Comparison of ENCODE assay signal across 8 mouse cellular contexts in the genomic region with DNA sequence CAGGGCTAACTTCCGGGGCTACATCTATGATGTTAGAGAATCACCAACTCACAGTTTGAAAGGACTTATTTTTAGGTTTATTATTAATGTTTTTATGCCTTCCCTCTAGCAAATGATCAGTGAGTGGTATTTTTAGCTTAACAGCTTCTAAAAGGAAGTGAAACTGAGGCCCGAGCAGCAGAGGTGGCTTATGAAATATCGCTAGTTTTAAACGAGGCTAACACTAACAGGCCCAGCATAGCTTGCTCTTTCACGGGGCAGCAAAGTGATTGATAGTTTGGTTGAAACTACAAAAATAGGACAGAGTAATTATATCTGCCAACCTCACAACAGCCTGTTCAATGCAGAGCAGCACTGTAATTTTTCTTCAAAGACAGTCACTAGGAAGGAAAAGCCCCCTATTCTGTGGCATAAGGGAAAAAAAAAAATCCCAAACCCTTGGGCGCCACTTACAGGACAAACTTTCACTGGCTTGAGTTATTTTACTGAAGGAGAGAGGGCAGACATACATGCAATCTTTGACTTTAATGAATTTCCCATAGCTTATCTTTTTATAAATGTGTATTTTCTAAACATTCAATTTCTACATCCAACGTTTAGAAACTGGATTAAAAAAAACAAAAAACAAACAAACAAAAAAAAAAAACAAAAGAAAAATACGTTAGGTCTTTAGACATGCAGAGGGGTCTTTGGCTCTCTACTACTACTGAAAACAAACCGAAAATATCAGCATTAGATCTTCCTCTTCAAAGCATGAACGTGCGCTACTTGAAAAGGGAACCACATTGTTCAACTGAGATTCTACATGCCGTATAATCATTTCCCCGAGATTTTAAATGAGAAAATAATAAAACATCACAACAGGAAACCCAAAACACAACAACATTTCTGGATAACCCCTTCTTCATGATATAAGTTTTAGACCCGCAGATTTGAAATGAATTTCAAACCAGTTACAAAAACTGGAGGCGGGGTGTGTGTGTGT. TPM values are rescaled to one million over a fixed set of nuclear protein-coding genes. Genes with fewer than 3 reads are reported as not detected.
DNase-seq lines count a peak whose midpoint lies in the region; ATAC-seq lines count a peak whose summit lies in the region.

No protein-coding gene starts in this region.

- no peaks in the 10 kb centered on the region for H3K36me3 ChIP-seq in lung, embryonic 15.5 days
- H3K36me3 ChIP-seq in limb, embryonic 10.5 days = no peaks in the 10 kb centered on the region

- peak overlapping the region; percentile 82 for H3K27ac ChIP-seq in lung, embryonic 15.5 days
- H3K27ac ChIP-seq in limb, embryonic 10.5 days = no peak overlapping the region

- H3K4me1 ChIP-seq in lung, embryonic 15.5 days = peaks cover 61% of the 10 kb centered on the region
- H3K4me1 ChIP-seq in limb, embryonic 10.5 days = peaks cover 70% of the 10 kb centered on the region

- no peak for ATAC-seq in lung, embryonic 15.5 days (ENCODE audit: borderline replicate concordance, extremely low read depth, low FRiP score, low TSS enrichment)
- ATAC-seq in frontal cortex, adult (ENCODE audit: low TSS enrichment) = no peak

- peak overlapping the region; percentile 95 for H3K4me3 ChIP-seq in lung, embryonic 15.5 days
- H3K4me3 ChIP-seq in limb, embryonic 10.5 days = peak overlapping the region; percentile 86; the same call in 1 of the 2 replicates

- peak overlapping the region; percentile 72 for H3K4me2 ChIP-seq in lung, embryonic 15.5 days

- H3K27me3 ChIP-seq in lung, embryonic 15.5 days = no peaks in the 10 kb centered on the region
- H3K27me3 ChIP-seq in limb, embryonic 10.5 days (ENCODE audit: low read depth, poor library complexity, severe bottlenecking) = peaks cover 14% of the 10 kb centered on the region

- H3K9me3 ChIP-seq in lung, embryonic 15.5 days = no peaks in the 10 kb centered on the region
- no peaks in the 10 kb centered on the region for H3K9me3 ChIP-seq in limb, embryonic 10.5 days (replicated peaks)

- WGBS in lung, embryonic 15.5 days = 23% methylated on average over 15 of the region's 15 CpGs
- 56% methylated on average over 15 of the region's 15 CpGs for WGBS in limb, embryonic 10.5 days

- H3K9ac ChIP-seq in lung, embryonic 15.5 days = peak overlapping the region; percentile 22; the same call in 1 of the 2 replicates

- peak; percentile 66 for DNase-seq in embryo, embryonic 10.5 days (ENCODE audit: low spot score)
- no peak for DNase-seq in embryo, embryonic 9.5 days (ENCODE audit: extremely low spot score)
- DNase-seq in lung, postnatal 14 days = no peak
- no peak for DNase-seq in limb, embryonic 10.5 days (ENCODE audit: low spot score)
- peak; percentile 61 for DNase-seq in retina, embryonic 14.5 days (ENCODE audit: low spot score)
- DNase-seq in thymus, postnatal 25 days = no peak

RNA-seq across cellular contexts. Expression of a gene that starts 2.8 kb away (rescaled TPM):
- 27.5 and 28.6 TPM in 2 replicates for polyA plus RNA-seq in lung, embryonic 15.5 days (2015; fragmentation: Nextera tagmentation; extraction: Ambion mirVana)
- polyA plus RNA-seq in limb, embryonic 10.5 days (2016; fragmentation: Nextera tagmentation; extraction: Ambion mirVana) = 14.9 and 15.6 TPM in 2 replicates

Comparison
In these comparisons a context has a peak if more than half of its experiments do, and no peak if none do; other contexts are left out.
1. DNase-seq: peak in embryo, embryonic 10.5 days (single experiment) and retina, embryonic 14.5 days (single experiment); none in embryo, embryonic 9.5 days (single experiment), lung, postnatal 14 days (single experiment), limb, embryonic 10.5 days (single experiment) and thymus, postnatal 25 days (single experiment).